Mouse (Mus musculus) erythroblast, adult 5-6 weeks (primary cell): Measurements from ENCODE around the gene Kctd20. TPM values are rescaled to one million over a fixed set of nuclear protein-coding genes. Genes with fewer than 3 reads are reported as not detected.

ENCODE experiments used
- ATAC-seq: replicated peaks from 2 replicates; pipeline ENCODE4 v1.8.0; 2016; ENCODE audit warnings: moderate number of reproducible peaks, mild to moderate bottlenecking, moderate TSS enrichment, inconsistent platforms; ENCODE audit not compliant: poor library complexity, low FRiP score, severe bottlenecking
- total RNA-seq, 2 experiments: library from RNA; stranded (forward) in 1 of 2; stranded (reverse) in 1 of 2; fragments of 150-400 nt in 1 of 2; fragments of 200-764, 138-1000 nt in 1 of 2; gene quantifications; 2 replicates each; pipeline versions ENCODE4 v1.2.3 to v1.2.4; 2015 to 2017; ENCODE audit warnings: low replicate concordance in 2 of 2

The Kctd20 gene
- total RNA-seq (2015; ENCODE audit: low replicate concordance) (81.7 and 150 TPM in 2 replicates), total RNA-seq (2017; ENCODE audit: low replicate concordance) (178 and 221 TPM in 2 replicates)

DNA sequence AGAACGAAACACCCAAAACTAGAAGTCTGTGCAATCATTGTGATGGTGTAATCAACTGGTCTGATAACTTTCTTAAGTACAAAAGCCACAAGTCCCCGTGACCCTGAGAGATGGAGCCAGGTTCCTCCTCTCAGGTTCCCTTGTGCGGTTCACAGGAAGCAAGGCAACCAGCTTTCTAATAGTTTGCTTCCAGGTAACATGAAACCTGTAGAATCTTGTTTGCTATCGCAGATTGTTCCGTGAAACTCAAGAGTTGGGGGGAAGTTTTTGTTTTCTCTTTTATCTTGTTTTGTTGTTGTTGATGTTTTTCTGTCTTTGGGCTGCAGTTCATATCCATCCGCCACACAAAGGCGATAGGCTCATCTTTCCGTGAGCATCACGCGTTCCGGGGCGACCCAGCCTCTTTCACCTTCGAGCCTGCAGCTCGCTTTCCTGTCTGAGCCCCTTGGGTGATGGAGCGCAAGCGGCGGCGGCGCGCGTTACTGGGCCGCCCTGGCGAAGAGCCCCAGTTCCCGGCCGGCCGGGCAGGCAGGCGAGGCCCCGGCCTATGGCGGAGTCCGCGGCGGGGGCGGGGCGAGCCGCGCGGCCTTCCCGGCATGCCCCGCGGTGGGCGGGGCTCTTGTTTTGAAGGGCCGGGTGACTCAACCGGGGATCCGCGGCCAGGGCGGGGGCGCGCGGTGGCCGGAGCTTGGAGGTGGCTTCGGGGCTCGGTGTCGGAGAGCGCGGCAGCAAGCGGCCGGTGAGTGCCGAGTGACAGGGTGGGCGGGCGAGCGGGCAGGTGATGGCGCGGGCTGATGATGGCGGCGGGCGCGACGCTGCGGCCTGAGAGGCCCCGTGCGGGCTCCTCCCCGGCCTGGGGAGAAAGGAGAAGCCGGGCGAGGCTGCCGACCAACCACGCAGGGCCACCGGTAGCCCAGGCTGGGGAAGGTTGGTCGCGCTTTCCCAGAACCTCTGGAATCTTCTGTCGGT is at the start of gene Kctd20:
TSS of gene Kctd20 (plus strand) at position 120 of the 969 bp plus-strand sequence.
- peak; percentile 84 for ATAC-seq

- ATAC-seq = peak; percentile 77
Measured at GRCm38 (mm10) chr17:28904546-28905376, 47.0 kb upstream of the Kctd20 start.

- no peak for ATAC-seq
Measured at GRCm38 (mm10) chr17:28905377-28905916, 46.3 kb upstream of the Kctd20 start.

GRCm38 (mm10) chr17:28907959-28908358 is 43.8 kb upstream of the Kctd20 start:
- no peak for ATAC-seq

DNA sequence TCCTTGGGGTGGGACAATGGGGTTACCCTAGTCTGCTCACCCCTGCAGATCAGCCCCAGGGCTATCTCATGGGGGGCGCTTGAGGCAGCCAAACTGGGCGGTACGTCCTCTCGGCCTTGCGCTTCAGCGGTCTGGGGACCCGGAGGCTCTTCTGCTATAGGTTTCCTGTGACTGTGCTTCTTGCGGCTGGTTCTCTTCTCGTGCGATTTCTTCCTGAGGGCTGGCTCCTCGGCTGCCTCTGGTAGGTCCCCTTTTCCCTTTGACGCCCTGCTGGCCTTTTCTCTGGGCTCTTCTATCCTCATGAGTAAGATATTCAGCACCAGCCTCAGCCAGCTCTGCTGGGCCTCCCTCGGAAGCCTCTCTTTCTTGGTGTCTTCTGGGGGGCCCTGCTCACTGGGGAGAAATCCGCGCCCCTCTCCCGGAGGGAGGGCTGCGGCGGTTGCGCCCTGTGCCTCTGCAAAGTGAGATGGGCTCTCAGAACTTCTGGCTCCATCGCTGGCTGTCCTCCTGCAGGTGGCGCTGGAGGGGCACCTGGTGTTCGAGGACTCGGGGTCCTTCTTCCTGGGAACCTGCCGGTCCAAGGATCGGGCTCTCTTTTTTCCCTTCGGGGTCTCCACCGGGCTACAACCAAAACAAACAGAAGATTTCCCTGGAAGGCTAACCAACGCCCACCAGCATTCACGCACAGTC is 42.4 kb upstream of the Kctd20 start:
- no peak for ATAC-seq

DNA sequence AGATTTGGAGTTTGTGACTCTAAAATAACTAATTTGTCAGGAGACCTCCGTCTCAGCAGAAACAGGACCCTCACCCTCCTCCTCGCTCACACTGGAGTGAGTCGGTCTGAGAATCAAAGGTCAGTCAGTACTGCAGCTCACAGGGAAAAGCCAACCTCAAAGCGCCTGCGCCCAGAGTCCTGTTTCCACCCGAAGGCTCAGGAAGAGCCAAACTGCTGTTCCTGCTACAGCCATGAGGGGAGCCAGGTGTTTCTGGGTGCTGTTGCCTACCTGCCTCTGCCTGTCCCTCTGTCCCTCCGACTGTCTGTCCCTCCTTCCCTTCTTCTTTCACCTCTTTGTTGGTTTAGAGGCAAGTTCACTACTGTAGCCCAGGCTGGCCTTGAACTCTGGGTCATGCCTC is 41.6 kb upstream of the Kctd20 start:
- ATAC-seq = no peak

DNA sequence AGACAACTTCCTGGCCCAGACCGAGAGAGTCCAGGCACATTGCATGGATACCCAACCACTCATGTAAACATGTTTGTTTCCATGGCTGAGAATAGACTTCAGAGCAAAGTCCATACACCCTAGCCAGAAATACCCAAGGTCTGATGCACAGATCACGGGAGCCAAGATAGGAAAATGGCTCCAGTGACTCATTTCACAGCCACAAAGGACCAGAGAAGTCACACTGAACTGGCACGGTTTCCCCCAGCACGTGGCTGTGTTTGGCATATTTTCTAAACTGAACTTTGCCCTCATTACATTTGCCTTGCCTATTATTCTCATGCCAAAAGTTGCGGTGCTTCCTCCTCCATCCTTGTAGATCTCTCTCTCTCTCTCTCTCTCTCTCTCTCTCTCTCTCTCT is 38.5 kb upstream of the Kctd20 start:
- no peak for ATAC-seq

- ATAC-seq = no peak
Measured at GRCm38 (mm10) chr17:28913940-28914339, 37.8 kb upstream of the Kctd20 start.

DNA sequence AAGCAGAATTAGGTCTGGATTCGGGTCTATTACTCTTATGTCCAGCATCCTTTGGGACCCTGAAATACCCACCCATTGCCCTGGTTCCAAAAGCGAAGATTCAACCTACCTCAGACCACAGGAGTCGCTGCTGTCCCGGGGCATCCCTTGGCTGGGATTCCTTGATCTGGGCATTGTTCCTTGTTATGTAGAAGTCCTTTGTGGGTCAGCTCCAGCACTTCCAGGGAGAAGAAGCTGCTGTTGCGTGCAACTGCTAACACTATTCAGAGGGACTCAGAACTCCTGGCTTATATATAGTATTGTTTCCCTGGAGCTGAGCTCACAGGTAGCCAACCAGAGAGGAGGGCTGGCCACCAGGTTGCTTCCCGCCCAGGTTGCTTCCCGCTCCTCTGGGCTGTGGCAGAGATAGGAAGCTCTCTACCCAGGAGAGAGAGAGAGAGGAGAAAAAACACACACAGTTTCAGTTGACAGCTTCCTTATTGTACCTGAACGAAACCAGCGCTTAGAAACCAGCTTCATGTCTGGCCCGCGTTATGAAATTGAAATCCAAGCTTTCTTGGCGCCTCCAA is 36.6 kb upstream of the Kctd20 start, which contains the start of gene 4930539E08Rik:
TSS of gene 4930539E08Rik (minus strand) at position 265 of the 569 bp plus-strand sequence.
- ATAC-seq = no peak

DNA sequence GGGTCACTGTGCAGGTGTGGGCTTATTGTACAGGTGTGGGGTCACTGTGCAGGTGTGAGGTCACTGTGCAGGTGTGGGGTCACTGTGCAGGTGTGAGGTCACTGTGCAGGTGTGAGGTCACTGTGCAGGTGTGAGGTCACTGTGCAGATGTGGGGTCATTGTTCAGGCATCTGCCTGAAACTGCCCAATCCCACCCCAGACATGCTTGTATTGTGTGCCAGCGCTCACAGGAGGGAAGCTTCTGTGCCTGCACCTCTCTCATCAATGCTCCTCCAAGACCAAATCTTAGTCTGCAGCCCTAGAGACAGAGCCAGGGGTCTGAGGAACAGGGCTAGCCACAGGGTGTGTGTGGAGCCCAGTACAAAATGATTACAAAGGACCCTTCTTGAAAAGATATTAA is 35.2 kb upstream of the Kctd20 start:
- no peak for ATAC-seq

- ATAC-seq = no peak
Measured at GRCm38 (mm10) chr17:28921086-28921485, 30.7 kb upstream of the Kctd20 start.

GRCm38 (mm10) chr17:28922096-28922495 is 29.7 kb upstream of the Kctd20 start:
- ATAC-seq = no peak

DNA sequence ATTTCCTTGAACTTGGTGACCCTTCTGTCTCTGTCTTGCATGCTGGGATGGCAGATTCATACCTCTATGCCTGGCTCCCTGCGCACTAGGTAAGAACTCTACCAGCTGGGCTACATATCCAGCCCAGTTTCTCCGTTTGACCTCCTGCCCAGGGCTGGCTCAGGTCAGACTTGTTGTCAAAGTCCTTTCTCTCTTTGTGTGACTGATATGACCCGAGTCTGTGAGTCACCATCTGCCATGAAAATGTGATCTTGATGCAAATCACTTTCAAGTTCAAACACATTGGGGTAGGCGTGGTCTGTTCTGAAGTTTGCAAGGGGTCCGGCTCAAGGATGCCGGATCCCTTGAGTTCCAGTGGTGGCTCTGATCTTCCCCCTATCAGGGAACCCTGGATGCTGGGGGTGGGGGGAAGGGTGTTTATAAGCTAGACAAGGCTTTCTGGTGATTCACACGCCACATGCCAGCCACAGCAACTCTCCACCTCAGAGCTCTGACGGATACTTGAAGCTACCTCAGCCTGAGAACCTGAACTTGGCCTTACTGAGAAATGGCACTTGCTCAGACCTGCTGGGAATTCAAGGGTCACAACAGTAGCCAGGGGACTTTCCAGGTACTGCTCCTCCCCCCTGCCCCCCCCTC is 26.7 kb upstream of the Kctd20 start:
- no peak for ATAC-seq

DNA sequence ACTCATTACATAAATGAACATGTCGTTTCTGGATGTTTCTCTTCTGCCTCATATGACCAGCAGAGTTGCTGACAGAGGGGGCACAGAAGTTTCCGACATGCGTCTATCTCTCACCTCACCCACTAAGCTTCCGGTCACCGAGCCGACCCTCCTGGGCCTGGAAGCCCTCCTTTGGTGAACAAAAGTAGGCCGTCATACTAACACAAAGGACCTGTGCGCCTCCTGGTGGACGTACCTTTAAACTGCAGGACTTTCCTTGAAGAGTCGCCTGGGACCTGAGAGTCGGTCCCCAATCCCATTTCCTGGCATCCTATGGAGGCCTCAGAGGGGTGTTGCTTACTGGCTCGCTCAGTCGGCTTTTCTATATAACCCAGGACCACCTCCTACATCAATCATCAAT is 25.4 kb upstream of the Kctd20 start:
- ATAC-seq = 0 out of 2 replicates have a peak, but pooled peaks have one; percentile 20

DNA sequence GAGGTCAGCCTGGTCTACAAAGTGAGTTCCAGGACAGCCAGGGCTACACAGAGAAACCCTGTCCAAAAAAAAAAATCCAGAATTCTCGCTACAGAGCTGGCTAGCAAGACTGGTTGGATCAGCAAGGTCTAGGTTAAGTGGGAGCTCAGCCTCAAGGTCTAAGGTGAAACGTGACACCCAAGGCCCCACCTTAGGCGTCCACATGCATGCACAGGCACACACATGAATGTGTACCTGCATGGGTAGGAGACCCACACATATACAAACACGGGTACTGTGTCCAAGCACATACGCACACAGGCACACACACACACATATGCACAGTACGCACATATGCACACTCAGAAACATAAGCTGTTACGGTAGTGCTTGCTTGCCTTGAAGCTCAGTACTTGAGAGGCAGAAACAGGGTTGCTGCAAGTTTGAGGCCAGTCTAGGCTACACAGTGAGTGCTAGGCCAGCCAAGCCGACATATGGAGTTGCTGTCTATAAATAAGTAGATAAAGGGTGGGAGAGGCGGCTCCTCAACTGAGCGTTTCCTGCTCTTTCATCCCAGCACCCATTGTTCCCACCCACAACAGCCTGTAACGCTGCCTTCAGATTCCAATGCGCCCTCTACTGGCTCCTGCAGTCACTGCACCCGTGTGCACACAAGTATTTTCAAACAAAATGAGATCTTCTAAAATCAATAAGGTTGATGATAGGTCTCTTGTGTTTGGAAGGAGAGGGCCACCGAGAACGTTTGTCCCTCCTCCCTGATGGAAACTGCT is 24.7 kb upstream of the Kctd20 start:
- ATAC-seq = peak; percentile 48

DNA sequence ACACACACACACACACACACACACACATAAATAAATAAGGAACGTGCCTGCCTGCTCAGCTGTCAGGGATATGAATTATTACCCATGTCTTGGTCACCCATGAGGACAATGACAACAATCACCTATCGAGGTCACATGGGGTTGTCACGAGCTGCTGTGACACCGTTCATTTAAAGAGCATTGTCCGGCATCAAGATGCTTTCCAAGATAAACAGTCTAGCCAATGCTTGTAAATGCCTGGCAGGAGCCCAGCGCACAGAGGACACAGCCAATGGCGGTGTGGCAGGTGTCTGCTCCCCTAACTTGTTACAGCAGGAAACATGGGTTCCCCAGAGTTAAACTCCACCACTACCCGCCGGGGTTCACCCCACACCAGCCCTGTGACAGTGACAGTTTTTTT is 23.7 kb upstream of the Kctd20 start:
- no peak for ATAC-seq

DNA sequence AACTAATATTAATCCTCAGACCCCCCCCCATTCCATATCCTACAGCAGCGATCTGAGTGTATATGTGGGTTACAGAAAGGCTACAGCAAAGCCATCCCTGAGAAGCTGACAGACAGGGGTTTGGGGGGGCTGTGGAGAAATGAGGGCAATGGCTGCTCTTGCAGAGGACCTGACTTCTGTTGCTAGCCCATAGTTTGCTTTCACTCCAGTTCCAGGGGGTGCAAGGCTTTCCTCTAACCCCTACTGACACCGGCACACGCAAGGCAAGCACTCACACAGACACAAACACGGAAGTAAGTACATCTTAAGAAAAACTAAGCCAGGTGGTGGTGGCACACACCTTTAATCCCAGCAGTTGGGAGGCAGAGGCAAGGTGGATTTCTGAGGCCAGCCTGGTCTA is 22.4 kb upstream of the Kctd20 start:
- ATAC-seq = no peak
